Mouse (Mus musculus) gastrocnemius, postnatal 10 days (tissue): ENCODE data around the gene Rab7b. TPM values are rescaled to one million over a fixed set of nuclear protein-coding genes. Genes with fewer than 3 reads are reported as not detected.
A peak's percentile ranks its signal among the peaks of the same experiment; 100 is the strongest.

Experiments used
- DNase-seq: peaks from one replicate; pipeline ENCODE4 v3.0.0; 2021; ENCODE audit warnings: mixed read lengths
- long read RNA-seq, 2 experiments: library from polyadenylated mRNA; stranded (forward); transcript quantifications; one replicate each; pipeline ENCODE4 v2.0.0; 2021
- total RNA-seq, 2 experiments: library from RNA; stranded (reverse); gene quantifications; 2 replicates each; pipeline ENCODE4 v1.2.3; 2021

Gene Rab7b
- 1 to 10 TPM; 6.3 to 9.2 TPM for total RNA-seq
- long read RNA-seq, experiment 1, full-length matches to known transcripts = 12 of 15 reads
- long read RNA-seq, experiment 1, partial matches to known transcripts = 0 of 15 reads
- long read RNA-seq, experiment 1, other reads (novel, unspliced or antisense) = 3 of 15 reads
- long read RNA-seq, experiment 2, full-length matches to known transcripts = 7 of 11 reads
- long read RNA-seq, experiment 2, partial matches to known transcripts = 0 of 11 reads
- long read RNA-seq, experiment 2, other reads (novel, unspliced or antisense) = 4 of 11 reads

DNA sequence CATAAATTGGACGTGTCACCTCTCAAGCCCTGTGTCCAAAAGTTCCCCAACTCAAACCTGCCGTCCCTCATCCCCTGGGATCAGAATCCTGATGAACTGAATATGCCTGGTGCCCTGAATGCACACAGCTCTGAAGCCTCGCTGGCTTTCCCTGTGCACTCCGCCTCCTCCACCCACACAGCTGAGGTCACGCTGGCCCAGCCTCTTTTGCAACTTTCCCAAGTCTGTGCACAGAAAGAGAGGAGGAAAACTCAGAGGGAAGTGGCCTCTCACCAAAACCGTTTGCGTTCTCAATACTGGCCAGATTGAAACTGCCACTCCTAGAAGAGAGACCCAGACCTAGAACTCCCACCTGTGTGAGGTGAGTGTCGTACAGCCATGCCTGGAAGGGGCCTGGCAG is at the start of gene Rab7b:
Gene Rab7b, plus strand, starts transcription at position 221 of the 400 bp plus-strand sequence.
- DNase-seq = peak; percentile 60

DNA sequence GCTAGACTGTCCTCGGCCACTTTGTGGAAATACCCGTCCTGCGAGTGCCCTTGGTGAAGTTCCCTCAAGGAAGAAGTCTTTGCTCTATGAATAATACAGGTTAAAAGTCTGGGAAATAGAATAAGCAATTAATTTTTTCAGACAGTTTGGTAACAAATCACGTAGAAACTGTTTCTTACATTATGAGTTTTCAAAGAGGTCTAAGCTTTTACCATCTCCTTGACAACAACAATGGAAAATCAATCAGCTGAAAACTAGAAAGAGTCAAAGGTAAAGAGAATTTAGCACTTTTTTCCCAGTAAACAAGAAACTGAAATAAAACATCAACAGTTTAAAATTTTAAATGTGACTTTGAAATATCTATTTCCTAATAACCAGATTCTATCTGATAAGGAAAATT is 48.4 kb upstream of the Rab7b start:
- DNase-seq = no peak

DNA sequence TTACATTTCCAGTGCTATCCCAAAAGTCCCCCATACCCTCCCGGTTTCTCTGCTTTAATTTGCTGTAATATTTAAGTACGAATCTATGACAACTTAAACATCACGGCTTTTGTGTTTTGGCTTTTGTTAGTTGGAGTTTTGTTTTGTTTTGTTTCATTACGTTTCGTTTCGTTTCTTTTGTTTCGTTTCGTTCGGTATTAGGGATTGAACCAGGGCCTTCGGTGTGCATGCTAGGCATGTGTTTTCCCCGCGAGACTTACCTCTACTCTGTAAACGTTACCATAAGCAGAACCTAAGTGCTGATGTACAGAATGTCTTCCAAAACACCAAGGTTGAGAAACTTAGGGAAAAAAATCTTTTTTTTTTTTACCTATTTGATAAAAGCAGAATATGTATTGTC is 46.9 kb upstream of the Rab7b start:
- no peak for DNase-seq

DNA sequence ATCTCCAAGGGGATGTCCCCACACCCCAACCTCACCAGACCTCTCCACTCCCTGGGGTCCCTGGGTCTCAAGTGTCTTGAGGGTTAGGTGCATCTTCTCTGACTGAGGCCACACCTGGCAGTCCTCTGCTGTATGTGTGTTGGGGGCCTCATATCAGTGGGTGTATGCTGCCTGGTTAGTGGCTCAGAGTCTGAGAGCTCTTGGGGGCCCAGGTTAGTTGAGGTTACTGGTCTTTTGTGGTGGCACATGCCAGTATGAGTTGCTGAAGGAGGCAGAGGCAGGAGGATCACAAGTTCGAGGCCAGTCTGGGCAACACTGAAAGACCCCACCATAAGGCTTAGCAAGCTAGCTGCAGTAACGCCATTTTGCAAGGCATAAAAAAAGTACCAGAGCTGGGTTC is 46.2 kb upstream of the Rab7b start:
- DNase-seq = no peak

DNA sequence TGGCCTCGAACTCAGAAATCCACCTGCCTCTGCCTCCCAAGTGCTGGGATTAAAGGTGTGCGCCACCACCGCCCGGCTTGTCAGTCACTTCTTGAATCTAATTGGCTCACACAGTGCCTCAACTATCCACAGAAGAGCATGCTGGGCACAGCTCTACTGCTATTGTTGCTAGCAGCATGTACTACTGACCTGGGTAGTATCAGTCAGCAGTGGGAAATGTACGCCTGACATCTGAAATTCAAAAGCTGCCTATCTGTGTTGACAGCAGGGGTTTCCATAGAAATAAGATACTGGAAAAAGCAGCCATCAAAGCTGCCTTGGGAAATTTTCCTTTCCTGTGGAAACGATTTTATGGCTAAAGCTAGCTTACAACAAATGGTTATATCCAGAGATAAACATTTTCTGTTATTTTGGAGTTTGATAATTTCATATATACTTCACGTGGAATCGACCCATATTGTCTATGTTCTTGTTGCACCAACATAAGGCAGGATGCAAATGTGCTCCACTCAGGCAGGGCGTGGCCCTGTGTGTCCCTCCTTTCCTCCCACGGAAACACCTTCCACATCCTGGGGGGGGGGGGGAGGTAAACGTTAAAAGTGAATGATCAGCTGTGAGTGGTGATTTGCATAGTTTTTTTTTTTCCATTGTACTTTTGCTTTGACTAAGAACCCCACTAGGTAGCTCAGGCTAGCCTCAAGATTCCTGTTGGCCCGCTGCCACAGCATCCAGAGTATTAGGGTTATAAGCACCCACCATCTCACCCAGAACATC is 35.6 kb upstream of the Rab7b start:
- DNase-seq = no peak

DNA sequence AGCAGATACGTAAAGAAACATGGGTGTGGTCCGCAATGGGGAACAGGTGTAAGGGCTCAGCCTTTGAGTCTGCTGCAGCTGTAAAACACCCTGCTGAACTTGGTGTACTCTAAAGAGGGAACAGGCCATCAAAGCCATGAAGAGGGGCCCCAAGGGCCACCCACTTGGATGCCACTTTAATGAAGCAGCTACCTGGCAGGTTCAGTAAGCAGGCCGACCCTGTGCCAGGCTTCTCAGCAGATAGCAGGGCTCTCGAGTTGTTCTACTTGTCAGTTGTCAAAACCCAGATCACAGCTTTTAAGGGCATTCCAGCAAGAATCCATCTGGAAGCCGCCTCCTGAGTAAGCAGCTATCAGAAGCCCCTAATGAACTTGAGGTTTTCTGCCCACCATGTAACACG is 32.9 kb upstream of the Rab7b start:
- DNase-seq = no peak

DNA sequence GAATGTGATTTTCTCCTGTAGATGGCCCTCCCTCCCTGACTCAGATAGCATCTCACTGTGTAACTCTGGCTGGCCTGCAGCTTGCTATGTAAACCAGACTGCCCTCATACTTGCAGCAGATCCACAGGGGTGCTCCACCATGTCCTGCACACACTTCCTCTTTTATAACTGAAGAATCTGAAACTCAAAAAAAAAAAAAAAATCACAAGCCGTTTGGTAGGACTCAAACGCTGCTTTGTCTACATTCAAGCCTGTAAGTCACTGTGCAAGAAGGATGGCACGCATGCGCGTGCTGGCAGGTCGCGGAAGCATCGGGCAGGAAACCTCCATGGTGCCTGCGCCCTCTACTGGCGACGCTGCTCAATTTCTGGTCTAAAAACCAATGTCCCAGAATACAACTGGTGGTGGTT is 30.5 kb upstream of the Rab7b start:
- peak; percentile 92 for DNase-seq

DNA sequence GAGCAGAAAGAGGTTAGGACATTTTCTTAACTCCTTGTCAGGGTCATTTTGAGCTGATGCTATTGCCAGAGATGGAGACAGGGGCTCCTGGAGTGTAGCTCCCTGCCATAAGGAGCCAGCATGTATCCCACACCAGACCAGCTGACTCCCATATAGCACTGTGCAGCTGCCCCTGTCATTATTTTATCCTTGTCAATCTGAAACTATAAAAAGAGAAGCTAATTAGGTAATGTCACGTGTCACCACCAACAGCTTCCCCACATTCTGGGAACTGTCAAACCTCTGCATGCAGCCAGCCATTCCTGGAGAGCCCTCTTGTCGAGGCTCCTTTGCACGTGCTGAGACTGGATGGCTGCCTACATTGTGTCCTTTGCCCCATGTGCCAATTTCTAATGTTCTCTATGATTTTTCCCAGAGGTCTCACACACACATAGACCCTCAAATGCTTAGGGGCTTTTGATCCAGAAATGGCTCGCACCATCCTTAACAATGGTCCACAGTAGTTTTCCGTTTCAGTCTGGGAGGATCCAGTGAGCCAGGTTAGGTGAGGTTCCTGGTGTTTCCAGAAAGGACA is 28.9 kb upstream of the Rab7b start:
- no peak for DNase-seq

DNA sequence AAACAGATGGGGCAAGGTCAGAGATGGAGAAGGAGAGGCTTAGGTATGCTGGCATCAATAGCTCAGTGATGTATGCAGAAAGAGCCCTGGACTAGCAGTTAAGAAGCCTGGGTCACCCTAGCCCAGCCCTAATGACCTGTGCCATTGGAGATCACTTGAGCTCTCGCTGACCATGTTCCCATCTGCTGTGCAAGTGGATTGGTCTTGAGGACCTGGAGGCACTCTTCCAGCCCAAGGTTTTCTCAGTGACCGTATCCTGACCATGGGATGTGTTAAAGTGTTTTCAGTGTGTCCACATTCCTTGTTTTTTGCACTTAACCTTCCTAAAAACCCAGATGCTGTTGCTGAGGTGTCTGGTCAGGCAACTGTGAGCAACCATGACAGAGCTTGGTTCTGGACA is 28.2 kb upstream of the Rab7b start:
- DNase-seq = no peak

DNA sequence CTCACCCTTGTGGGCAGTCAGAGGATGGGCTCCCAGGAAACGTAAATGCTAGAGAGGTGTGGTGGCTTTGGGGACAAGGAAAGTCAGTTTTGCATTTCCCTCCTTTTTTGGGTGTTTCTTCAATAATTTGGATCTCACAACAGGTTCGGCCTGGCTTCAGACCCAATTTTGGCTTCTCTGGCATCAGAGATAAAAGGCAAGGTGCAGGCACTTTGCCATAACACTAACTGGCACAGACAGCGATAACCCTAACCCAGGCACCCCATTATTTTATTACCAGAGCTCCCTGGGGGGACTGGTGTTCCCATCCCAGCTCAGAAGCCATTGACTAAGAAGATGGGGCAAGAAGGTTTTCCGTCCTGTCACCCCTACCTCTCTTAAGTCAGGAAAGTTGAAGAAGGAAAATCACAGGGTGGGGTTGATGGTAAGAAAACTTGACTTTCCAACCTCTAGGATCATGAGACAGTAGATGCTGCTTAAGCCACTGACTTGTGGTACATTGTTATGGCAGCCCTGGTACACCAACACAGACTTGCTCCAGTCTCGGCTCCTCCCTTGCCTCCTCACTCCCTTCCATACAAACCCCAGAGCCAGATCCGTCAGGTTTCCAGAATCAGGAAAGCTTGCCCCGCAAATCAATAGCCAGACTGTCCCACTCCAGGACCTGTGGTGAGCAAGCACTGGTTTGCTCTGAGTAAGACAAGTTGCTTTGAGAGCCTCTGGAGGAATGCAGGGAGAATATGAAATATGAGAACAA is 27.6 kb upstream of the Rab7b start:
- no peak for DNase-seq

DNA sequence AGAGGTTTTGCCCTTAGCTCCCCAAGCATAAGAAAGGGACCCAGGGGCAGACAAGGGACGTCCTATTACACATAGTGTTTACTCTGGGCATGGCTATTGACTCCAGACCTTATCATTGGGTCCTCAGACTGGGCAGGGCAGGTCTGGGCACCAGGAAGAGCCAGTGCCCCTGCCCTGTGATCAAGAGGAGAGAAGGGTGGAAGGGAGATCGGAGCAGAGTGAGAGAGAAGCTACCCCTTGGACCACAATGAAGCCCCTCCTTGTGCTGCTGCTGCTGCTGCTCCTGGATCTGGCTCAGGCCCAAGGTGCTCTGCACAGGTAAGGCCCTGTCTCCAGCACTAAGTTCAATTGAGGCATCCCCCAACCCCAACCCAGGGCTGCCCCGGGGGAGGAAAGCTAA is 26.7 kb upstream of the Rab7b start:
- DNase-seq = no peak

DNA sequence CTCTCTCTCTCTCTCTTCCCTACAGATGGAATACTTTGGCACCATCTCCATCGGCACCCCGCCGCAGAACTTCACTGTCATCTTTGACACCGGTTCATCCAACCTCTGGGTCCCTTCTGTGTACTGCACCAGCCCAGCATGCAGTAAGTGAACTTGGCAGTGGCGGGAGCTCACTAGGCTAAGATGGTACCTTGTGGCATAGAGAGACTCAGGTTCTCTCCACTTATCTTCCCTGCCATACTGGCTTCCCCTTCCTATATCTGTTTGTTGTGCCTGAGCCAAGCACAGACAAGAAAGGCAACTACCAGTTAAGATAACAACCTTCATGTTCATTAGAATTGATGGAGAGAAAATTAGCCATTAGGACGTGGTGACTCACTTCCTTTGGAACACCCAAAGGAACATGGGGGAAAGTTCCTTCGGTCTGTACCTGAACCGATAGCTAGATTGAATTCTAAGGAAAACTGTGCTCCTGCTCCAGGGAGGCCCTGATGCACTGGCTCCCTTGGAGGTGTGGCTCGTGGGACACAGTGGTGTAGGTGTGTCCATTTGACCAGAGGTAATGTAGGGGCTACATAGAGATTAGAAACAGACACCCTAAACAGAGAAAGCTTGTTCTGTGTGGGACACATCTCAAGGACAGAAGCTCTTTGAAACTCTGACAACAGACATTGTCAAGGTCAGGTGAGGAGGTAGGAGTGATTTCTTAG is 25.1 kb upstream of the Rab7b start:
- no peak for DNase-seq

DNA sequence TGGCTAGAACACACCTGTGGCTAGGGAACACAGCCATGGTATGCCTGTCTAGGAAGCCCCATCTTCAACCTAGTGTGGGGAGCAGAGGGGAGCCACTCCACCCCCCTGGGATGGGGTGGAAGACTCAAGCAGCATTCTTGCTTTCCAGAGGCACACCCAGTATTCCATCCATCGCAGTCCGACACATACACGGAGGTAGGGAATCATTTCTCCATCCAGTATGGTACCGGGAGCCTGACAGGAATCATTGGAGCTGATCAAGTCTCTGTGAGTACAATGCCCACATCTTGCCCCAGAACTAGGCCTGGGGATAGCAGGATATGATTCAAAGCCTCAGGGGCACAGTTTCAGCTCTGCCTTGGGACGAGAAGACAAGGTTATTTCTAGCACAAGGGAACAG is 24.4 kb upstream of the Rab7b start:
- DNase-seq = no peak

DNA sequence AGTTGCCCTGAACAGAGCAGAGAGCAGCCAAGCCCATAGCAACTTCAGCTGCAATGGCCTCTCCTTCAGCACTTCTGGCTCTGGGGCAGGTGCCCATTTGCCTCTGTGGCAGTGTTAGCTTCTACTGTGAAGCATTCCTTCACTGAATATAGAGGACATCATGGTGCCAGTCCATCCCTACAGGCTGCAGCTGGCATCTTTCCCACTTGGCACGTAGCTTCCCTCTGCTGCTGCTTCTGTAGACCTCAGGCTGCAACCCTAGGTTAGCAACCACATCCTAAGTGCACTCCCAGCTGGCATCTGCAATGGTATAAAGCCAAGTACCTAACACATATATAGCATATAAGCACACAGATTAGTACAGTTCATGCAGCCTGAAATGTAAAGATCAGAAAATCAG is 22.6 kb upstream of the Rab7b start:
- no peak for DNase-seq

DNA sequence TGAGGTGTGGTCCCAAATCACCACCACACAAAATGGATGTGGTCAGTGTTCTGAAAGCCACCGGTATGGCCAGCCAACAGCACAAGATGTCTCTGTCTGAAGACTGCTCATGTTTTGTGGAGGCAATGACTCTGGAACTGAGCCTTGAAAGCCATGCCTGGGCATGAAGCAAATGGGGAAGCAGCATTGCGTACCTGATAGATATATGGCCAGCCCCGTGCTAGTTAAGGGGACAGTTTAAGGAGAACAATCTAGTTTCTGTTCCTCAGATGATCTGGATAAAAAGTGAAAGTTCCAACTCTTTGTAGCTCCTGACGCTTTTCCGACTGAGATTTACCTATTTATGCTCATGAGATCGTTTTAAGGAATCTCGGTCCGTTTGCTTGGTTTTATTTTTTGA is 17.4 kb upstream of the Rab7b start:
- no peak for DNase-seq

DNA sequence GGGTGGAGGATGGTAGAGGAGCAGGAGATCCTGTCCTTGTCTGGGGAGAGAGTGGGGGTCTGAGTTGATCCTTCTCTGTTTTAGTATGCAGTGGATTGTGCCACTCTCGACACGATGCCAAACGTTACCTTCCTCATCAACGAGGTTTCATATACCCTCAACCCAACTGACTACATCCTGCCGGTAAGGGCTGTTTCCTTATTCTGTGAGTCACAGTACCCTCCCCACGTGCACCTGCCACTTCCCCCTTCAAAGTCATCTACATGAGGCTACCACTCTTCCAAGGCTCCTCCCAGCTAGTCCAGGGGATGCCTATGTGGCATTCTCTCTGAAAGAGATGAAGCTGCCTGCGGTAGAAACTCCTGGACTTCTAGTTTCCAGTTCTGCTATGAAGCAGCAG is 16.1 kb upstream of the Rab7b start:
- DNase-seq = no peak

DNA sequence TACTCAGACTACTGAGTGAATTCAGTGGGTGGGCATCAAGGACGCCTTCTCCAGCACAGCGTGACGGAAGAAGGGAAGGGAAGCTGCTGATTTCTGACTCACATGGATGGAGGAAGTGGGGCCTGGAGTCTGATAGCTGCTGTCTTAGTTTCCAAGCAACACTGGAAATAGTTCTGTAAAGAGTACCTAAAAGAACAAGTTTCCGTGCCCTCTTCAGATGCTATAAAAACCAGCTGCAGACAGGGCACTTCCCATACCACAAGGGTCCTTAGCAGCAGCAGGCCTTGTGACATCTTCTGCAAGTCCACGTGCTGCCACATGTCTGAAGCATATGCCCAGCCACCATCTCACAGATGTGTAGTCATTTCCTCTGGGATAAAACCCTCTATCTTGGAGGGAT is 8.9 kb upstream of the Rab7b start:
- no peak for DNase-seq

DNA sequence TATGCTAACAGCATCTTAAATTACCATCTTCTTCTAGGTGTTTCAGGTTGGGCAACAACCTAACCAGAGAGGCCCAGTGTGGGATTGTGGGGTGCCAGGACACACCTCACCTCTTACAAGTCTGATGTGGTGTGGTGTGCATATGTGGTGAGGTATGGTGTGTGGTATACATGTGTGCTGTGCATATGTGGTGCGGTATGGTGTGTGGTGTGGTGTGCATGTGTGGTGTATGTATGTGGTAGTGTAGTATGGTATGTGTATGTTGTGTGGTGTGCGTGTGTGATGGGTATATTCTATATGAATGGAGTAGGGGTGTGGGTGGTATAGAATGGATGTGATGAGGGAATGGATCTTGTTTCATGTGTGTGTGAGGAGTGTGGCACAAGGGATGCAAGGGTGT is 756 bp upstream of the Rab7b start:
- DNase-seq = no peak

DNA sequence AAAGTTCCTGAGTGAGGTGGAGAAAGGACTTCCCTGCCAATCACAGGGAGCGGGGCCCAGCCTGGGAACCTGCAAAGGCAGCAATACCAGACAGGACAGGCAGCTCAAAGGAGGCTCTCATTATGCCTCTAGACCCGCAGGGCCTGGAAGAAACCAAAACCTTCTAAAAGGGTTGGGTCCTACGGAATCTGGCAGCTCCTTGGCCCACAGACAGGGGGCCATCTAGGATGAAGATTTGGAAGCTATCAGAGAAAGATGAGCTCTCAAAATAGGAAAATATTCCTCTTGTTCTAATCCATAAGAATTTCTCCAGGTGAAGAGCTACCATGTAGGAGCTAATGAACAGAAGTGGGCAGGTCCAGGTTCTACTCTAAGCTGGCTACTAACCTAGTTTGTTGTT is 521 bp downstream of the Rab7b start:
- peak; percentile 20 for DNase-seq

DNA sequence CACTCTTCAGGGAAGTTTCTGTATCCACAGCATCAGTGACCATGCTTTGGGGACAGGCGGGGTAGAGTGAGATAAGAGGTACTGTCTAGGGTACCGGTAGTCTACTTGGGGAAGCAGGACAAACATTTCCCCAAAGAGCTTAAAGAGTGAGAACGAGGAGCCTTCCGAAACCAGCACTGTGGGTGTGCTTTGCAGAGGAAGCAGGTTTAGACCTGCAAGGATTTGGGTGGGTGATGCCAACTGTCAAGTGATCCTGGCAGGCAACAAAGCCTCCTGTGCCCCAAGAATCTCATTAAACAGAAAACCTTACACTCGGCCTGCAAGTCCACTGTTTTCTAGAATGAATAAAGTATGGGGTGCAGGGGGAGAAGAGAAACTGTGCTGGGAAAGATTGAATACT is 1.4 kb downstream of the Rab7b start:
- no peak for DNase-seq

DNA sequence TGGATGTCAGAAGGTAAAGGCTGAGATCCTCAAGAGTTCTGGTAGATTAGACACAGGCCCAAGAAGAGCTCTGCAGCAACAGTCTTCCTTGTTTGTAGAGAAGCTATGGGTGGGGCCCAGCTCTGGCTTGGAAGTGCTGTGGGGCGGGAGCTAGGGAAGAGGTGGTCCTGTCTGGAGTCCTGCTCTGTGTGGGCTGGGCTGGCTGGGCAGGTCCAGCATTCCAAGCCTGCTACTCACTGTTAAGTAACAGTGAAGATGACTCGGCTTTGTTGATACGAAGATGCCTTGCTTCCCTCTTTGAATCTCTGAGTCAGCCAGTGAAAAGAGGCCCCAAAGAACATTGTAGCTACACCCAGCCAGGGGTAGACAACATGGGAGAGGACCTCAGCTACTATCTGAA is 1.9 kb downstream of the Rab7b start:
- peak; percentile 57 for DNase-seq

DNA sequence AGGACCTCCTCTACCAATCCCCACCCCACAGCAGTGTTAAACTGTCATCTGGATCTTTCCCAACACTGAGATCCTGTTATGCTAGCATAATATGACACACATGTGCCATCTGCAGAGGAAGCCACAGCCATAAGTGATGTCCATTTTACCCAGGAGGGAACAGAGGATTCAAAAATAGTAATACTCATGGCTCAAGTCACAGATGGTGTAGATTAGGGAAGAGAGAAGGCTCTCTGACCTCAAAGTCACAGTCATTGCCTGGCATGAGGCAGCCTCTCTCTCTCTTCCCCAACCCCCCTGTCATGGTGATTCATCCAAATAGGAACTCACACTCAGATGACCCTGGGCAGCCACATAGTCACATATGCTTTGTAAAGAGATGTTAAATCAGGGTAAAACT is 2.9 kb downstream of the Rab7b start:
- no peak for DNase-seq
